Mouse (Mus musculus): Measurements from ENCODE around the gene Tbxa2r. TPM values are rescaled to one million over a fixed set of nuclear protein-coding genes. Genes with fewer than 3 reads are reported as not detected.

Tbxa2r gene
- polyA plus RNA-seq, 1 experiment: 310 TPM

GRCm38 (mm10) chr10:81298369-81299100 lies 30.0 kb upstream of the Tbxa2r start:
- peak overlapping the region; percentile 93 for H3K27ac ChIP-seq (ENCODE audit: control insufficient read depth, insufficient read depth, low read length)
- 23% methylated on average over 17 of the region's 17 CpGs for WGBS
- no peak for TF ChIP-seq POLR2A (IDR thresholded peaks at IDR 0.05; ENCODE audit: control insufficient read depth, extremely low read depth, insufficient read depth, low read length, poor library complexity)
- no peak for TF ChIP-seq CTCF (IDR thresholded peaks at IDR 0.05; ENCODE audit: borderline replicate concordance, control insufficient read depth, extremely low read depth, insufficient read depth, low read length, poor library complexity)
- H3K36me3 ChIP-seq (ENCODE audit: control insufficient read depth, insufficient read depth, low read length): no peaks in the 10 kb centered on the region
- no peaks in the 10 kb centered on the region for H3K27me3 ChIP-seq (ENCODE audit: control insufficient read depth, insufficient read depth, low read length)
- H3K4me3 ChIP-seq (ENCODE audit: control insufficient read depth, insufficient read depth, low read length): peak overlapping the region; percentile 0; the same call in 1 of the 2 replicates
- peaks cover 97% of the 10 kb centered on the region for H3K4me1 ChIP-seq (replicated peaks; ENCODE audit: control insufficient read depth, insufficient read depth, low read length)
- peak; percentile 64 for DNase-seq

- 80% methylated on average over 14 of the region's 14 CpGs for WGBS
- H3K4me3 ChIP-seq (ENCODE audit: control insufficient read depth, insufficient read depth, low read length): no peak overlapping the region
- no peak for DNase-seq
- H3K27me3 ChIP-seq (ENCODE audit: control insufficient read depth, insufficient read depth, low read length): no peaks in the 10 kb centered on the region
- peak overlapping the region; percentile 93; the same call in 1 of the 2 replicates for H3K27ac ChIP-seq (ENCODE audit: control insufficient read depth, insufficient read depth, low read length)
- peaks cover 96% of the 10 kb centered on the region for H3K4me1 ChIP-seq (replicated peaks; ENCODE audit: control insufficient read depth, insufficient read depth, low read length)
- TF ChIP-seq POLR2A (IDR thresholded peaks at IDR 0.05; ENCODE audit: control insufficient read depth, extremely low read depth, insufficient read depth, low read length, poor library complexity): no peak
- no peak for TF ChIP-seq CTCF (IDR thresholded peaks at IDR 0.05; ENCODE audit: borderline replicate concordance, control insufficient read depth, extremely low read depth, insufficient read depth, low read length, poor library complexity)
- no peaks in the 10 kb centered on the region for H3K36me3 ChIP-seq (ENCODE audit: control insufficient read depth, insufficient read depth, low read length)
Measured at GRCm38 (mm10) chr10:81299585-81300351, 28.8 kb upstream of the Tbxa2r start.

- TF ChIP-seq POLR2A (IDR thresholded peaks at IDR 0.05; ENCODE audit: control insufficient read depth, extremely low read depth, insufficient read depth, low read length, poor library complexity) (no peak), CTCF (IDR thresholded peaks at IDR 0.05; ENCODE audit: borderline replicate concordance, control insufficient read depth, extremely low read depth, insufficient read depth, low read length, poor library complexity) (no peak)
- Histone ChIP-seq H3K27me3 (ENCODE audit: control insufficient read depth, insufficient read depth, low read length) (no peaks in the 10 kb centered on the region), H3K4me1 (replicated peaks; ENCODE audit: control insufficient read depth, insufficient read depth, low read length) (peaks cover 92% of the 10 kb centered on the region), H3K27ac (ENCODE audit: control insufficient read depth, insufficient read depth, low read length) (no peak overlapping the region), H3K4me3 (ENCODE audit: control insufficient read depth, insufficient read depth, low read length) (no peak overlapping the region), H3K36me3 (ENCODE audit: control insufficient read depth, insufficient read depth, low read length) (no peaks in the 10 kb centered on the region)
- DNase-seq: no peak
- WGBS: 91% methylated on average over 9 of the region's 9 CpGs
Measured at GRCm38 (mm10) chr10:81300352-81300907, 28.1 kb upstream of the Tbxa2r start.

GRCm38 (mm10) chr10:81301321-81301720 lies 27.2 kb upstream of the Tbxa2r start:
- no peak for DNase-seq
- H3K27me3 ChIP-seq (ENCODE audit: control insufficient read depth, insufficient read depth, low read length): no peaks in the 10 kb centered on the region
- H3K27ac ChIP-seq (ENCODE audit: control insufficient read depth, insufficient read depth, low read length): no peak overlapping the region
- H3K4me1 ChIP-seq (replicated peaks; ENCODE audit: control insufficient read depth, insufficient read depth, low read length): peaks cover 83% of the 10 kb centered on the region
- no peak overlapping the region for H3K4me3 ChIP-seq (ENCODE audit: control insufficient read depth, insufficient read depth, low read length)
- no peak for TF ChIP-seq POLR2A (IDR thresholded peaks at IDR 0.05; ENCODE audit: control insufficient read depth, extremely low read depth, insufficient read depth, low read length, poor library complexity)
- TF ChIP-seq CTCF (IDR thresholded peaks at IDR 0.05; ENCODE audit: borderline replicate concordance, control insufficient read depth, extremely low read depth, insufficient read depth, low read length, poor library complexity): no peak
- WGBS: 70% methylated on average over 9 of the region's 9 CpGs
- peaks cover 7% of the 10 kb centered on the region for H3K36me3 ChIP-seq (ENCODE audit: control insufficient read depth, insufficient read depth, low read length)

- no peak overlapping the region for H3K27ac ChIP-seq (ENCODE audit: control insufficient read depth, insufficient read depth, low read length)
- no peak for DNase-seq
- H3K36me3 ChIP-seq (ENCODE audit: control insufficient read depth, insufficient read depth, low read length): peaks cover 17% of the 10 kb centered on the region
- peaks cover 75% of the 10 kb centered on the region for H3K4me1 ChIP-seq (replicated peaks; ENCODE audit: control insufficient read depth, insufficient read depth, low read length)
- TF ChIP-seq CTCF (IDR thresholded peaks at IDR 0.05; ENCODE audit: borderline replicate concordance, control insufficient read depth, extremely low read depth, insufficient read depth, low read length, poor library complexity): no peak
- TF ChIP-seq POLR2A (IDR thresholded peaks at IDR 0.05; ENCODE audit: control insufficient read depth, extremely low read depth, insufficient read depth, low read length, poor library complexity): no peak
- H3K27me3 ChIP-seq (ENCODE audit: control insufficient read depth, insufficient read depth, low read length): no peaks in the 10 kb centered on the region
- 61% methylated on average over 4 of the region's 4 CpGs for WGBS
- H3K4me3 ChIP-seq (ENCODE audit: control insufficient read depth, insufficient read depth, low read length): no peak overlapping the region
Measured at GRCm38 (mm10) chr10:81302288-81302687, 26.2 kb upstream of the Tbxa2r start.

GRCm38 (mm10) chr10:81302781-81303218 lies 25.7 kb upstream of the Tbxa2r start:
- peaks cover 70% of the 10 kb centered on the region for H3K4me1 ChIP-seq (replicated peaks; ENCODE audit: control insufficient read depth, insufficient read depth, low read length)
- TF ChIP-seq POLR2A (IDR thresholded peaks at IDR 0.05; ENCODE audit: control insufficient read depth, extremely low read depth, insufficient read depth, low read length, poor library complexity) (no peak), CTCF (IDR thresholded peaks at IDR 0.05; ENCODE audit: borderline replicate concordance, control insufficient read depth, extremely low read depth, insufficient read depth, low read length, poor library complexity) (no peak)
- WGBS: 9% methylated on average over 14 of the region's 14 CpGs
- H3K4me3 ChIP-seq (ENCODE audit: control insufficient read depth, insufficient read depth, low read length): no peak overlapping the region
- 0 out of 2 replicates have a peak overlapping the region, but pooled peaks have one; percentile 12 for H3K27ac ChIP-seq (ENCODE audit: control insufficient read depth, insufficient read depth, low read length)
- no peaks in the 10 kb centered on the region for H3K27me3 ChIP-seq (ENCODE audit: control insufficient read depth, insufficient read depth, low read length)
- H3K36me3 ChIP-seq (ENCODE audit: control insufficient read depth, insufficient read depth, low read length): peaks cover 22% of the 10 kb centered on the region
- DNase-seq: no peak

Data from thymus, adult 2 months (tissue).